Mouse (Mus musculus) midbrain, embryonic 11.5 days (tissue): ENCODE data around the gene Prss27. TPM values are rescaled to one million over a fixed set of nuclear protein-coding genes. Genes with fewer than 3 reads are reported as not detected.
"Not testable (repeated sequence)": the region's sequence is repeated elsewhere in the genome, so short reads cannot be mapped to it uniquely, and the experiment has no call there.

Source experiments
- ATAC-seq: fragments of 200-750 bp; cut with Nextera tagmentation; 2 replicates; pipeline ENCODE4 v1.8.0; 2017; ENCODE audit warnings: moderate TSS enrichment, moderate library complexity; ENCODE audit not compliant: low FRiP score
- DNase-seq: peaks from one replicate; pipeline ENCODE4 v3.0.0; 2015; ENCODE audit warnings: low spot score; ENCODE audit errors: missing footprints
- H3K27ac ChIP-seq: fragments of 300-500 bp; sonication (generic); 2 replicates; pipeline ENCODE4 v1.5.1; 2014; ENCODE audit warnings: low read depth, low read length
- H3K27me3 ChIP-seq: fragments of 300-500 bp; sonication (generic); 2 replicates; pipeline ENCODE4 v1.6.1; 2014; ENCODE audit warnings: mild to moderate bottlenecking, low read length, moderate library complexity, mixed read lengths; ENCODE audit not compliant: control insufficient read depth, insufficient read depth
- H3K36me3 ChIP-seq: fragments of 300-500 bp; sonication (generic); 2 replicates; pipeline ENCODE4 v1.6.1; 2014; ENCODE audit warnings: mild to moderate bottlenecking, low read length, moderate library complexity, mixed read lengths; ENCODE audit not compliant: control insufficient read depth, insufficient read depth
- H3K4me1 ChIP-seq: fragments of 300-500 bp; sonication (generic); 2 replicates; pipeline ENCODE4 v1.6.1; 2014; ENCODE audit warnings: low read length; ENCODE audit not compliant: control insufficient read depth, insufficient read depth
- H3K4me2 ChIP-seq: fragments of 300-500 bp; sonication (generic); 2 replicates; pipeline ENCODE4 v1.6.1; 2014; ENCODE audit warnings: mild to moderate bottlenecking, moderate library complexity
- H3K4me3 ChIP-seq: fragments of 300-500 bp; sonication (generic); 2 replicates; pipeline ENCODE4 v1.5.1; 2014; ENCODE audit warnings: low read depth, low read length
- H3K9ac ChIP-seq: fragments of 300-500 bp; sonication (generic); 2 replicates; pipeline ENCODE4 v1.6.1; 2014; ENCODE audit warnings: low read length
- H3K9me3 ChIP-seq: fragments of 300-500 bp; sonication (generic); 2 replicates; pipeline ENCODE4 v1.6.1; 2016; ENCODE audit warnings: low read length; ENCODE audit not compliant: control insufficient read depth
- WGBS: fragments of 180-500 bp; shearing (Covaris S2); extraction: QIAGEN DNeasy Blood & Tissue Kit; methylation state at CpG from one replicate; pipeline ENCODE4 v1.1.7; 2014; 5-methylcytosine and 5-hydroxymethylcytosine counted together
- microRNA-seq: library from miRNA; unstranded; fragments of <30 nt; microRNA quantifications from one replicate; pipeline ENCODE4, GENCODE M21; 2017
- polyA plus RNA-seq: library from polyadenylated mRNA; unstranded; fragments of >200 nt; fragmentation: Nextera tagmentation; extraction: Ambion mirVana; gene quantifications from 2 replicates; pipeline ENCODE4 v1.2.1, GENCODE M21; 2014

The Prss27 gene
- polyA plus RNA-seq, 1 experiment from 2014 or later: not detected

GRCm38 (mm10) chr17:24072919-24073696 is 35.2 kb downstream of the Prss27 start, which contains the start of gene Kctd5:
Gene Kctd5, minus strand, starts transcription at chr17:24073485.
- ATAC-seq (peak; percentile 99), DNase-seq (peak; percentile 100)
- under 1% methylated on average over 62 of the region's 62 CpGs for WGBS
- H3K27ac ChIP-seq: peak within 1 kb of the TSS; percentile 13
- no peaks in the 10 kb centered on the region for H3K27me3 ChIP-seq
- H3K9ac ChIP-seq: peak within 1 kb of the TSS; percentile 98
- H3K4me2 ChIP-seq: peak within 1 kb of the TSS; percentile 77
- no peaks in the 10 kb centered on the region for H3K9me3 ChIP-seq
- peak within 1 kb of the TSS; percentile 96 for H3K4me3 ChIP-seq
- H3K4me1 ChIP-seq: peaks cover 4% of the 10 kb centered on the region
- peaks cover 5% of the 10 kb centered on the region; the same call in 1 of the 2 replicates for H3K36me3 ChIP-seq

GRCm38 (mm10) chr17:24077101-24077500 is 39.2 kb downstream of the Prss27 start:
- H3K4me2 ChIP-seq: no peak overlapping the region
- H3K4me3 ChIP-seq: no peak overlapping the region
- WGBS: 79% methylated on average over 2 of the region's 2 CpGs
- ATAC-seq: no peak
- no peak for DNase-seq
- no peak overlapping the region for H3K27ac ChIP-seq
- H3K36me3 ChIP-seq: peaks cover 13% of the 10 kb centered on the region
- H3K9ac ChIP-seq: no peak overlapping the region
- H3K4me1 ChIP-seq: peaks cover 1% of the 10 kb centered on the region
- H3K27me3 ChIP-seq: no peaks in the 10 kb centered on the region
- H3K9me3 ChIP-seq: no peaks in the 10 kb centered on the region

GRCm38 (mm10) chr17:24084593-24084992 is 46.6 kb downstream of the Prss27 start:
- Histone ChIP-seq H3K4me2 (no peak overlapping the region), H3K4me1 (no peaks in the 10 kb centered on the region), H3K36me3 (no peaks in the 10 kb centered on the region; the same call in 1 of the 2 replicates), H3K27me3 (no peaks in the 10 kb centered on the region), H3K9me3 (no peaks in the 10 kb centered on the region), H3K9ac (no peak overlapping the region), H3K27ac (no peak overlapping the region), H3K4me3 (no peak overlapping the region)
- DNase-seq (no peak), ATAC-seq (no peak)
- 72% methylated on average over 1 of the region's 1 CpGs for whole genome bisulfite sequencing

GRCm38 (mm10) chr17:24086399-24086798 is 48.5 kb downstream of the Prss27 start:
- ATAC-seq, H3K9me3 ChIP-seq, H3K27me3 ChIP-seq, H3K4me3 ChIP-seq, H3K4me1 ChIP-seq, H3K4me2 ChIP-seq, H3K9ac ChIP-seq, DNase-seq, H3K36me3 ChIP-seq, H3K27ac ChIP-seq: not testable (repeated sequence)
- 86% methylated on average over 4 of the region's 4 CpGs for WGBS

- 100% methylated on average over 1 of the region's 1 CpGs for WGBS
- H3K4me2 ChIP-seq: no peak overlapping the region
- no peak for ATAC-seq
- H3K9ac ChIP-seq: no peak overlapping the region
- DNase-seq: no peak
- no peaks in the 10 kb centered on the region for H3K9me3 ChIP-seq
- no peaks in the 10 kb centered on the region for H3K27me3 ChIP-seq
- no peak overlapping the region for H3K4me3 ChIP-seq
- H3K36me3 ChIP-seq: peaks cover 4% of the 10 kb centered on the region; the same call in 1 of the 2 replicates
- no peak overlapping the region for H3K27ac ChIP-seq
- H3K4me1 ChIP-seq: no peaks in the 10 kb centered on the region
Measured at GRCm38 (mm10) chr17:24090575-24090974, 52.6 kb downstream of the Prss27 start.

Small RNAs within 50 kb of the gene (microRNA-seq; reads per million reads assigned to microRNA genes)
- not detected for gene Gm27700

Other genes with a start within 250 kb of the Prss27 start
- 408 and 439 TPM in 2 replicates for gene Srrm2, start 247.6 kb upstream of the Prss27 start, polyA plus RNA-seq
- gene Elob, start 209.0 kb upstream of the Prss27 start, polyA plus RNA-seq: 1,062 and 1,170 TPM in 2 replicates
- gene Prss33, start 202.1 kb upstream of the Prss27 start, polyA plus RNA-seq: 0.27 TPM in 1 of 2 replicates, not detected in the other
- not detected in 2 replicates for gene Prss32, start 194.3 kb upstream of the Prss27 start, polyA plus RNA-seq
- gene Prss41, start 194.0 kb upstream of the Prss27 start, polyA plus RNA-seq: 0.41 and 0.81 TPM in 2 replicates
- not detected in 2 replicates for gene Prss21, start 170.1 kb upstream of the Prss27 start, polyA plus RNA-seq
- not detected in 2 replicates for gene Dcpp1, start 157.3 kb upstream of the Prss27 start, polyA plus RNA-seq
- gene Dcpp2, start 157.3 kb upstream of the Prss27 start, polyA plus RNA-seq: not detected in 2 replicates
- gene Dcpp3, start 120.7 kb upstream of the Prss27 start, polyA plus RNA-seq: not detected in 2 replicates
- gene Sbp, start 96.5 kb upstream of the Prss27 start, polyA plus RNA-seq: not detected in 2 replicates
- gene Sbpl, start 82.9 kb upstream of the Prss27 start, polyA plus RNA-seq: not detected in 2 replicates
- not detected in 2 replicates for gene Prss30, start 57.6 kb upstream of the Prss27 start, polyA plus RNA-seq
- gene Prss22, start 40.0 kb upstream of the Prss27 start, polyA plus RNA-seq: 0.19 TPM in 1 of 2 replicates, not detected in the other
- gene Kctd5, start 35.3 kb downstream of the Prss27 start, polyA plus RNA-seq: 76.8 and 80.0 TPM in 2 replicates
- gene Pdpk1, start 112.8 kb downstream of the Prss27 start, polyA plus RNA-seq: 41.2 and 47.7 TPM in 2 replicates
- 26.8 and 27.3 TPM in 2 replicates for gene Amdhd2, start 125.6 kb downstream of the Prss27 start, polyA plus RNA-seq
- gene Atp6v0c, start 131.6 kb downstream of the Prss27 start, polyA plus RNA-seq: 437 and 465 TPM in 2 replicates
- gene Tbc1d24, start 167.4 kb downstream of the Prss27 start, polyA plus RNA-seq: 6.5 and 7.3 TPM in 2 replicates
- 2.3 and 3.0 TPM in 2 replicates for gene Ntn3, start 171.4 kb downstream of the Prss27 start, polyA plus RNA-seq
- gene Tedc2, start 182.7 kb downstream of the Prss27 start, polyA plus RNA-seq: 15.1 and 16.9 TPM in 2 replicates
- gene Ccnf, start 213.3 kb downstream of the Prss27 start, polyA plus RNA-seq: 89.9 and 98.6 TPM in 2 replicates